Mouse (Mus musculus) bone marrow macrophage, adult 2 months (primary cell): ENCODE measurements around the gene Gm4756.
"Not testable (repeated sequence)": the region's sequence is repeated elsewhere in the genome, so short reads cannot be mapped to it uniquely, and the experiment has no call there.

Source experiments
- CTCF ChIP-seq: IDR thresholded peaks from 2 replicates; pipeline ENCODE4 v1.5.1; 2012; ENCODE audit warnings: low read depth, mild to moderate bottlenecking, low read length, moderate library complexity
- POLR2A ChIP-seq: IDR thresholded peaks from 2 replicates; pipeline ENCODE4 v1.6.1; 2012; ENCODE audit warnings: mild to moderate bottlenecking, low read depth, low read length, borderline replicate concordance

DNA sequence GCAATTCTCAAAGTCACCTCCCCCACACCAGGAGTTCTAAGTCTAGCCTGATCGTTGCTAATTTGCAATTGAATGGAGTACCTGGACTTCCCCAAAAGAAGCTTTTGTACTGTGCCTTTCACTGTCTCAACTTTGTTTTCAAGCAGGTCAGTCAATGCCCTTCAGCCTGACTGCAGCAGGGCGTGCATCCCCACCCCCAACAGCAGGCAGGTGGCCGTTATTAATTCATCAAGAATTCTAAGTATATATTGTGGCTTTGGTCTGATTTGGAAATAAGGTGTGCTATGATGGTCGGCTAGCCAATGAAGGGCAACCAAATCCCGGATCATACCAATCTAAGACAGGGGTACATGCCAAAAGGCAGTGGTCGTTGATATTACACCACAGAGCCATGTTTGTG lies 38.3 kb upstream of the Gm4756 start:
- TF ChIP-seq CTCF, POLR2A: not testable (repeated sequence)
